Mouse (Mus musculus) CH12.LX (cell line): ENCODE data around the gene Col4a1. TPM values are rescaled to one million over a fixed set of nuclear protein-coding genes. Genes with fewer than 3 reads are reported as not detected.

Experiments
- DNase-seq: peaks from one replicate; pipeline ENCODE4 v3.0.0-alpha.2; 2013; ENCODE audit errors: extremely low read depth
- H3K27ac ChIP-seq: 2 replicates; pipeline ENCODE4 v1.5.1; 2012; ENCODE audit warnings: low read depth, mild to moderate bottlenecking, control low read depth, moderate library complexity; ENCODE audit not compliant: insufficient read depth
- H3K27me3 ChIP-seq: replicated peaks from 2 replicates; pipeline ENCODE3; 2012; ENCODE audit warnings: inconsistent platforms
- H3K36me3 ChIP-seq, 2 experiments: replicated peaks in 1 of 2; 2 replicates each; pipeline versions ENCODE3 to v1.6.1; 2012; ENCODE audit warnings: inconsistent platforms in 1 of 2, low read length in 1 of 2, mild to moderate bottlenecking in 1 of 2, mixed read lengths in 1 of 2, moderate library complexity in 1 of 2; ENCODE audit not compliant: control insufficient read depth in 1 of 2, insufficient read depth in 1 of 2
- H3K4me1 ChIP-seq, 2 experiments: 2 replicates each; pipeline ENCODE4 v1.6.1; 2012; ENCODE audit warnings: inconsistent platforms in 1 of 2, moderate library complexity in 1 of 2; ENCODE audit not compliant: insufficient read depth in 2 of 2, control insufficient read depth in 1 of 2
- H3K4me2 ChIP-seq: 2 replicates; pipeline ENCODE4 v1.6.1; 2012; ENCODE audit warnings: low read depth, mild to moderate bottlenecking, control low read depth; ENCODE audit not compliant: poor library complexity, insufficient read depth, severe bottlenecking
- H3K4me3 ChIP-seq, 3 experiments: fragments of 150-350 bp in 1 of 3; sonication (generic) in 1 of 3; replicated peaks in 1 of 3; 2 replicates each; pipeline versions ENCODE3 to v1.5.1; 2011 to 2012; ENCODE audit warnings: low read depth in 2 of 3, low read length in 2 of 3, mild to moderate bottlenecking in 2 of 3, moderate library complexity in 2 of 3, control low read depth in 1 of 3, improper control_type of control experiment in 1 of 3, inconsistent platforms in 1 of 3, mixed read lengths in 1 of 3; ENCODE audit not compliant: poor library complexity in 1 of 3
- H3K79me2 ChIP-seq: replicated peaks from 2 replicates; pipeline ENCODE4 v1.6.1; 2012; ENCODE audit warnings: mild to moderate bottlenecking, moderate library complexity; ENCODE audit not compliant: control insufficient read depth, poor library complexity, insufficient read depth, severe bottlenecking; ENCODE audit errors: extremely low read depth
- H3K9ac ChIP-seq: 2 replicates; pipeline ENCODE4 v1.6.1; 2012; ENCODE audit warnings: low read depth, mild to moderate bottlenecking, control low read depth, moderate library complexity; ENCODE audit not compliant: insufficient read depth
- H3K9me3 ChIP-seq: replicated peaks from 2 replicates; pipeline ENCODE3; 2012; ENCODE audit warnings: low read length, inconsistent platforms, mixed read lengths
- GABPA ChIP-seq: IDR thresholded peaks from 2 replicates; pipeline ENCODE4 v1.6.1; 2012; ENCODE audit warnings: low read depth, low read length, improper control_type of control experiment, inconsistent platforms; ENCODE audit not compliant: insufficient replicate concordance
- IRF4 ChIP-seq: IDR thresholded peaks from 2 replicates; pipeline ENCODE4 v1.6.1; 2014; ENCODE audit warnings: low read depth, mild to moderate bottlenecking, inconsistent platforms, low read length, improper control_type of control experiment
- JUN ChIP-seq: IDR thresholded peaks from 2 replicates; pipeline ENCODE4 v1.6.1; 2011; ENCODE audit warnings: low read depth, mild to moderate bottlenecking, low read length, improper control_type of control experiment, moderate library complexity; ENCODE audit not compliant: insufficient read depth
- KAT2A ChIP-seq: IDR thresholded peaks from 2 replicates; pipeline ENCODE4 v1.6.1; 2012; ENCODE audit warnings: low read length, improper control_type of control experiment, inconsistent platforms; ENCODE audit not compliant: insufficient replicate concordance
- MAFK ChIP-seq: IDR thresholded peaks from 2 replicates; pipeline ENCODE4 v1.6.1; 2011; ENCODE audit warnings: low read length, improper control_type of control experiment; ENCODE audit not compliant: insufficient replicate concordance
- MEF2A ChIP-seq: IDR thresholded peaks from 2 replicates; pipeline ENCODE4 v1.6.1; 2014; ENCODE audit warnings: low read depth, mild to moderate bottlenecking, inconsistent platforms, low read length, improper control_type of control experiment, borderline replicate concordance
- MXI1 ChIP-seq: IDR thresholded peaks from 2 replicates; pipeline ENCODE4 v1.6.1; 2011; ENCODE audit warnings: mild to moderate bottlenecking, low read depth, low read length, improper control_type of control experiment
- MYC ChIP-seq: IDR thresholded peaks from 2 replicates; pipeline ENCODE4 v1.6.1; 2011; ENCODE audit warnings: low read depth, mild to moderate bottlenecking, improper control_type of control experiment, low read length
- NRF1 ChIP-seq: IDR thresholded peaks from 2 replicates; pipeline ENCODE4 v1.6.1; 2014; ENCODE audit warnings: low read depth, mild to moderate bottlenecking, inconsistent platforms, low read length, improper control_type of control experiment, moderate library complexity
- SIN3A ChIP-seq: IDR thresholded peaks from 2 replicates; pipeline ENCODE4 v1.6.1; 2012; ENCODE audit warnings: low read length, improper control_type of control experiment, inconsistent platforms
- TBP ChIP-seq: conservative IDR thresholded peaks from 2 replicates; pipeline ENCODE4 v1.6.1; 2011; ENCODE audit warnings: low read depth, low read length, improper control_type of control experiment
- USF1 ChIP-seq: IDR thresholded peaks from 2 replicates; pipeline ENCODE4 v1.6.1; 2014; ENCODE audit warnings: low read depth, mild to moderate bottlenecking, inconsistent platforms, low read length, improper control_type of control experiment
- ZC3H11A ChIP-seq: IDR thresholded peaks from 2 replicates; pipeline ENCODE4 v1.6.1; 2012; ENCODE audit warnings: low read depth, mild to moderate bottlenecking, inconsistent platforms, low read length, improper control_type of control experiment
- ZMIZ1 ChIP-seq: IDR thresholded peaks from 2 replicates; pipeline ENCODE4 v1.6.1; 2012; ENCODE audit warnings: low read depth, mild to moderate bottlenecking, inconsistent platforms, low read length, improper control_type of control experiment
- ZNF384 ChIP-seq: IDR thresholded peaks from 2 replicates; pipeline ENCODE4 v1.6.1; 2012; ENCODE audit warnings: low read depth, low read length, improper control_type of control experiment, inconsistent platforms
- dilution Hi-C: fragments of 300-500 bp; cut with MboI; formaldehyde crosslinking; loops from 2 replicates; pipeline ENCODE4 v1.14.3; 2020; ENCODE audit warnings: low sequenced_read_pairs; ENCODE audit not compliant: extremely low pct_unique_long_range_greater_than_20kb, extremely low pct_ligation_motif_present
- in situ Hi-C: fragments of 300-500 bp; cut with MboI; formaldehyde crosslinking; loops from 3 replicates; pipeline ENCODE4 v1.14.3; 2019; ENCODE audit warnings: low sequenced_read_pairs, low pct_ligation_motif_present, low pct_unique_long_range_greater_than_20kb, mixed read lengths
- polyA plus RNA-seq: library from polyadenylated mRNA; unstranded; fragments of >175 nt; gene quantifications from 2 replicates; pipeline ENCODE4 v1.2.1, GENCODE M21; 2012; ENCODE audit warnings: low read depth; ENCODE audit not compliant: insufficient read length
- total RNA-seq, 2 experiments: library from RNA; depleted of rRNA; stranded (reverse); fragments of 300-350 nt in 1 of 2; fragments of >200 nt in 1 of 2; gene quantifications; 2 replicates each; pipeline ENCODE4 v1.2.3; 2012 to 2014

Gene Col4a1
- total and polyA plus RNA-seq, 3 experiments: 0.04 to 0.27 (median 0.13) TPM

- in situ Hi-C loops: loop anchor here (10.0 to 25.0 kb wide), 3 partner anchors 368 to 735 kb away; no protein-coding TSS in a partner anchor
- Histone ChIP-seq H3K4me3 (no peak overlapping the region), H3K27me3 (no peaks in the 10 kb centered on the region), H3K4me1 (peaks cover 0 to 26% of the 10 kb centered on the region in 2 experiments; a peak in 2 of 4 replicates), H3K79me2 (no peaks in the 10 kb centered on the region), H3K4me2 (no peak overlapping the region), H3K9me3 (no peaks in the 10 kb centered on the region)
- TF ChIP-seq NRF1 (no peak), MAFK (no peak)
- TF ChIP-seq, all 38 proteins: peak for 0
- Histone ChIP-seq H3K9ac (no peak overlapping the region), H3K36me3 (no peaks in the 10 kb centered on the region), H3K27ac (no peak overlapping the region)
- dilution Hi-C loops: no loop called here
- DNase-seq: no peak
These were observed 132.8 kb downstream of the Col4a1 start for GRCm38 (mm10) chr8:11179869-11180268.

- Histone ChIP-seq H3K4me2 (no peak overlapping the region), H3K79me2 (no peaks in the 10 kb centered on the region), H3K27ac (no peak overlapping the region), H3K9ac (no peak overlapping the region), H3K4me1 (peaks cover 0 to 17% of the 10 kb centered on the region in 2 experiments; a peak in 2 of 4 replicates), H3K27me3 (no peaks in the 10 kb centered on the region), H3K9me3 (no peaks in the 10 kb centered on the region), H3K36me3 (no peaks in the 10 kb centered on the region), H3K4me3 (no peak overlapping the region)
- dilution Hi-C loops (no loop called here), in situ Hi-C loops (loop anchor here (25.0 kb wide), 1 partner anchor 364 kb away; no protein-coding TSS in a partner anchor)
- no peak for DNase-seq
- TF ChIP-seq NRF1 (no peak), MYC (no peak), MEF2A (no peak), GABPA (no peak), USF1 (no peak), ZMIZ1 (no peak), MXI1 (no peak), ZC3H11A (no peak), TBP (no peak), ZNF384 (no peak), KAT2A (no peak), JUN (no peak), IRF4 (no peak), SIN3A (no peak)
These were observed 136.2 kb downstream of the Col4a1 start for GRCm38 (mm10) chr8:11176393-11176792.
